Mouse (Mus musculus): ENCODE measurements at regions not wholly inside any gene's neighbourhood (a gene's known extent, or its start where the extent isn't known, plus 50 kb on each side); places are given as distances from the start of the nearest gene placed in this dataset.
"Not testable (repeated sequence)": the region's sequence is repeated elsewhere in the genome, so short reads cannot be mapped to it uniquely, and the experiment has no call there.

GRCm38 (mm10) chrX:94785983-94786382 is 61.6 kb downstream of the Zxdb start:
- no peak for DNase-seq (ENCODE audit: inconsistent ontology term)

- no peak for DNase-seq (ENCODE audit: inconsistent ontology term)
Measured at GRCm38 (mm10) chrX:94788331-94788920, 64.1 kb downstream of the Zxdb start.

GRCm38 (mm10) chrX:94796845-94797244 is 72.5 kb downstream of the Zxdb start:
- not testable (repeated sequence) for DNase-seq (ENCODE audit: inconsistent ontology term)

- DNase-seq (ENCODE audit: inconsistent ontology term) = not testable (repeated sequence)
Measured at GRCm38 (mm10) chrX:94797348-94798182, 73.2 kb downstream of the Zxdb start.

- DNase-seq (ENCODE audit: inconsistent ontology term) = not testable (repeated sequence)
Measured at GRCm38 (mm10) chrX:94798183-94798619, 73.8 kb downstream of the Zxdb start.

GRCm38 (mm10) chrX:94812760-94813159 is 88.4 kb downstream of the Zxdb start:
- DNase-seq (ENCODE audit: inconsistent ontology term) = not testable (repeated sequence)

GRCm38 (mm10) chrX:94827524-94827923 is 103.2 kb downstream of the Zxdb start:
- not testable (repeated sequence) for DNase-seq (ENCODE audit: inconsistent ontology term)

GRCm38 (mm10) chrX:94844110-94844779 is 119.9 kb downstream of the Zxdb start:
- DNase-seq (ENCODE audit: inconsistent ontology term) = peak; percentile 22

GRCm38 (mm10) chrX:94849549-94849948 is 125.2 kb downstream of the Zxdb start:
- not testable (repeated sequence) for DNase-seq (ENCODE audit: inconsistent ontology term)

- DNase-seq (ENCODE audit: inconsistent ontology term) = no peak
Measured at GRCm38 (mm10) chrX:94857501-94857900, 133.1 kb downstream of the Zxdb start.

GRCm38 (mm10) chrX:94857954-94858353 is 133.6 kb downstream of the Zxdb start:
- DNase-seq (ENCODE audit: inconsistent ontology term) = no peak

- no peak for DNase-seq (ENCODE audit: inconsistent ontology term)
Measured at GRCm38 (mm10) chrX:94863123-94863522, 138.8 kb downstream of the Zxdb start.

- DNase-seq (ENCODE audit: inconsistent ontology term) = peak; percentile 88
Measured at GRCm38 (mm10) chrX:94865531-94866502, 141.4 kb downstream of the Zxdb start.

- DNase-seq (ENCODE audit: inconsistent ontology term) = not testable (repeated sequence)
Measured at GRCm38 (mm10) chrX:94883547-94883946, 142.9 kb downstream of the Spin4 start.

Measured in Muller cell, postnatal 12 days (primary cell).